Mouse (Mus musculus) cortical plate, adult 2 months (tissue): ENCODE measurements around the gene Tnfrsf19.

Experiments
- CTCF ChIP-seq: fragments of 200-500 bp; IDR thresholded peaks from 2 replicates; pipeline ENCODE4 v1.5.1; 2011; ENCODE audit warnings: mild to moderate bottlenecking, control low read depth, low read length; ENCODE audit not compliant: insufficient read depth; ENCODE audit errors: extremely low read depth
- POLR2A ChIP-seq: fragments of 200-500 bp; IDR thresholded peaks from 2 replicates; pipeline ENCODE4 v1.6.1; 2011; ENCODE audit warnings: mild to moderate bottlenecking, low read length, control low read depth; ENCODE audit not compliant: insufficient read depth; ENCODE audit errors: extremely low read depth

DNA sequence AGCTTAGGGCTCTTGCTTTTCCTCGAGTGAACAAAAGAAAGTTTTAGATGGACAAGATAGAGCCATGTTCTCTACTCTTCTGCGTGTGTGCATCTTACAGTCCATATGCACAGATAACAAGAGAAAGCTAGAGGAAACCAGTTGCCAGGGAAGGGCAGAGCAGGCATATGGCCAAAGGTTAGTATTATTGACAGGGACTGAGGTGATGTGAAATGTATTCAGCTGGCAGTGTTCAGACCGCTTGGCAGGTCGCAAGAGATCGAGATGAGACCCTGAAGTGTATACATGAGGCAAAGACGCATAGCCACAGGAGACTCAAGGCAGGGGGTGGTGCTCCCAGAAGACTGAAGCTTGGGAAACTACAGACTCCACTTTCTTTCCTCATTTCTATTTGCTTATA, 62.0 kb downstream of the Tnfrsf19 start:
- no peak for TF ChIP-seq CTCF
- no peak for TF ChIP-seq POLR2A
